Mouse (Mus musculus): Measurements from ENCODE around the gene Igf2bp3. TPM values are rescaled to one million over a fixed set of nuclear protein-coding genes. Genes with fewer than 3 reads are reported as not detected.
A peak's percentile ranks its signal among the peaks of the same experiment; 100 is the strongest.

Igf2bp3 gene
- polyA plus RNA-seq, 1 experiment from 2014 or later, result 107 TPM

DNA sequence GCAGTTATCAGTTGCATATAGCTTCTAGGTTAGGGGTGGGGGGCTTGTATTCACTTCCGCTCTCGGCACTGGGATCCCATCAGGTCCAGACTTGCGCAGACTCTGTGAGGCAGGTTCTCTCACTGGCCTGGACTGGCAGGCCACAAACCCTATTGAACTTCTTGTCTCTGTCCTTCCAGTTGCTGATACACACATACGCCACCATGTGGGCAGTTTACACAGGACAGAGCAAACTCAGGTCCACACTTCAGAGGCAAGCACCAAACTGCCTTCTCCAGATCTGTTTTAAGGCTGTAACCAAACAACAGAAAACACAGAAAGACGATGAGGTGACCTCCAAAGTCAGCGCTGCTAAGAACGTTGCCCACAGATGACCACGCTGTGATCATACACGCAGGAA lies 72.3 kb downstream of the Igf2bp3 start:
- Histone ChIP-seq H3K9me3 (no peaks in the 10 kb centered on the region), H3K36me3 (replicated peaks) (peaks cover 5% of the 10 kb centered on the region; the same call in 1 of the 2 replicates), H3K4me2 (no peak overlapping the region), H3K27me3 (no peaks in the 10 kb centered on the region), H3K4me3 (replicated peaks) (no peak overlapping the region), H3K27ac (no peak overlapping the region), H3K4me1 (peaks cover 40% of the 10 kb centered on the region), H3K9ac (no peak overlapping the region)
- WGBS, result 90% methylated on average over 9 of the region's 9 CpGs
- no peak for ATAC-seq (ENCODE audit: low FRiP score)

DNA sequence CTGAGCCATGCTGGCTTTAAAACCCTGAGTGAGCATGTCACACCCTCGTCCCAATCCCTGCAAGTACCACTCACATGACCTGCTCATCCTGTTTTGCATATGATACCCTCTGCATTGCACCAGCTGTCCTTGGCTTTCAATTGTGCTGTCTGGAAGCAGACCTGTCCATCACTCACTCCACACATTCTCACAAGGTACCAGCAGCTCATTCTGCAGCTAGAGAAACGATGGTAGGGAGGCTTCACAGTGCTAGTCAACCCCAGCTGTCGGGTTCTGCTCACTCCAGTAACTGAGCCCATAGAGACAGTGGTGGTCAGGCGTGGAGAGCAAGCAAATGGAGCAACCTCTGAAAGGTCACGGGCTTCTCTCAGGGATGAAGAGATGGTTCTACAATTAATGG lies 73.6 kb downstream of the Igf2bp3 start:
- H3K9me3 ChIP-seq, result no peaks in the 10 kb centered on the region
- H3K27ac ChIP-seq, result 0 out of 2 replicates have a peak overlapping the region, but pooled peaks have one; percentile 9
- no peak overlapping the region for H3K9ac ChIP-seq
- peaks cover 28% of the 10 kb centered on the region for H3K4me1 ChIP-seq
- H3K4me2 ChIP-seq, result no peak overlapping the region
- peaks cover 5% of the 10 kb centered on the region; the same call in 1 of the 2 replicates for H3K36me3 ChIP-seq (replicated peaks)
- no peaks in the 10 kb centered on the region for H3K27me3 ChIP-seq
- WGBS, result 74% methylated on average over 5 of the region's 5 CpGs
- no peak for ATAC-seq (ENCODE audit: low FRiP score)
- H3K4me3 ChIP-seq (replicated peaks), result no peak overlapping the region

- Histone ChIP-seq H3K4me2 (no peak overlapping the region), H3K4me3 (replicated peaks) (no peak overlapping the region), H3K27ac (no peak overlapping the region), H3K4me1 (peaks cover 20% of the 10 kb centered on the region), H3K36me3 (replicated peaks) (peaks cover 5% of the 10 kb centered on the region; the same call in 1 of the 2 replicates), H3K9ac (no peak overlapping the region), H3K9me3 (no peaks in the 10 kb centered on the region), H3K27me3 (no peaks in the 10 kb centered on the region)
- no peak for ATAC-seq (ENCODE audit: low FRiP score)
- 84% methylated on average over 17 of the region's 17 CpGs for WGBS
These were observed 76.4 kb downstream of the Igf2bp3 start for GRCm38 (mm10) chr6:49138159-49139051.

DNA sequence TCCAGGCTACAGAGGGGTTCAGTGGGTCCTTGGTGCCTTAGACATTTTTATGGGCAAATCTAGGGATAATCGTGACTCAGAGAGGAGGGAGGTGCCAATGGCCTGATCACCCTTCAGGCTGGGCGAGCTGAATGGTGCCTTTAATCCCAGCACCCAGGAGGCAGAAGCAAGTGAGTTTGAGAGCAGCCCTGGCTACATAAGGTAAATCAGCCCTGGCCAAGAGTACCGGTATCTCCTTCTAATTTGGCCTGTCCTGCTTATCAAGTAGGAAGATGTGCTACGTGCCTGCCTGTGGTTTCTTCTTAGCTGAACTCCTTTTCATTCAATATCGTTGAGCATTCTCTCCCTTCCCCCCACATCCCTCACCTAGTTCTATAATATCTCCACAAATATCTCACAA lies 78.0 kb downstream of the Igf2bp3 start:
- H3K9ac ChIP-seq, result no peak overlapping the region
- no peaks in the 10 kb centered on the region for H3K9me3 ChIP-seq
- no peaks in the 10 kb centered on the region for H3K27me3 ChIP-seq
- no peak for ATAC-seq (ENCODE audit: low FRiP score)
- no peak overlapping the region for H3K27ac ChIP-seq
- H3K4me3 ChIP-seq (replicated peaks), result no peak overlapping the region
- 77% methylated on average over 5 of the region's 5 CpGs for WGBS
- no peak overlapping the region for H3K4me2 ChIP-seq
- H3K4me1 ChIP-seq, result peaks cover 32% of the 10 kb centered on the region
- peaks cover 5% of the 10 kb centered on the region; the same call in 1 of the 2 replicates for H3K36me3 ChIP-seq (replicated peaks)

GRCm38 (mm10) chr6:49132352-49133090 lies 82.2 kb downstream of the Igf2bp3 start:
- WGBS, result 32% methylated on average over 6 of the region's 6 CpGs
- no peak overlapping the region for H3K4me3 ChIP-seq (replicated peaks)
- no peaks in the 10 kb centered on the region for H3K9me3 ChIP-seq
- H3K4me2 ChIP-seq, result no peak overlapping the region
- H3K27me3 ChIP-seq, result no peaks in the 10 kb centered on the region
- H3K9ac ChIP-seq, result no peak overlapping the region; the same call in 1 of the 2 replicates
- ATAC-seq (ENCODE audit: low FRiP score), result peak; percentile 46; the same call in 1 of the 2 replicates
- H3K27ac ChIP-seq, result no peak overlapping the region
- peaks cover 6% of the 10 kb centered on the region; the same call in 1 of the 2 replicates for H3K36me3 ChIP-seq (replicated peaks)
- H3K4me1 ChIP-seq, result peaks cover 17% of the 10 kb centered on the region

GRCm38 (mm10) chr6:49131855-49132254 lies 82.9 kb downstream of the Igf2bp3 start:
- Histone ChIP-seq H3K4me3 (replicated peaks) (no peak overlapping the region), H3K27ac (no peak overlapping the region), H3K9ac (no peak overlapping the region), H3K4me2 (no peak overlapping the region), H3K4me1 (peaks cover 17% of the 10 kb centered on the region), H3K36me3 (replicated peaks) (peaks cover 6% of the 10 kb centered on the region; the same call in 1 of the 2 replicates), H3K27me3 (no peaks in the 10 kb centered on the region), H3K9me3 (no peaks in the 10 kb centered on the region)
- no peak for ATAC-seq (ENCODE audit: low FRiP score)
- WGBS, result 75% methylated on average over 9 of the region's 9 CpGs

- peaks cover 16% of the 10 kb centered on the region for H3K4me1 ChIP-seq
These were observed 84.4 kb downstream of the Igf2bp3 start for GRCm38 (mm10) chr6:49130328-49130727.

GRCm38 (mm10) chr6:49120370-49120769 lies 94.4 kb downstream of the Igf2bp3 start:
- WGBS, result 87% methylated on average over 3 of the region's 3 CpGs
- 0 out of 2 replicates have a peak, but pooled peaks cover 1% of the 10 kb centered on the region for H3K9me3 ChIP-seq
- no peak overlapping the region for H3K27ac ChIP-seq
- no peak for ATAC-seq (ENCODE audit: low FRiP score)
- peaks cover 37% of the 10 kb centered on the region for H3K36me3 ChIP-seq (replicated peaks)
- H3K9ac ChIP-seq, result no peak overlapping the region
- H3K4me3 ChIP-seq (replicated peaks), result no peak overlapping the region
- H3K27me3 ChIP-seq, result no peaks in the 10 kb centered on the region
- H3K4me2 ChIP-seq, result no peak overlapping the region
- peaks cover 4% of the 10 kb centered on the region for H3K4me1 ChIP-seq

More at GRCm38 (mm10) chr6:49130328-49130727, 84.4 kb downstream of the Igf2bp3 start:
- Histone ChIP-seq H3K27ac (no peak overlapping the region), H3K4me3 (replicated peaks) (no peak overlapping the region), H3K27me3 (no peaks in the 10 kb centered on the region), H3K9me3 (0 out of 2 replicates have a peak, but pooled peaks cover 2% of the 10 kb centered on the region), H3K9ac (no peak overlapping the region), H3K4me2 (no peak overlapping the region), H3K36me3 (replicated peaks) (peaks cover 10% of the 10 kb centered on the region)
- ATAC-seq (ENCODE audit: low FRiP score), result no peak

GRCm38 (mm10) chr6:49119462-49120135 lies 95.2 kb downstream of the Igf2bp3 start:
- Histone ChIP-seq H3K9me3 (no peaks in the 10 kb centered on the region), H3K9ac (no peak overlapping the region), H3K36me3 (replicated peaks) (peaks cover 38% of the 10 kb centered on the region), H3K27me3 (no peaks in the 10 kb centered on the region), H3K4me3 (replicated peaks) (no peak overlapping the region), H3K4me2 (no peak overlapping the region), H3K27ac (no peak overlapping the region), H3K4me1 (peaks cover 4% of the 10 kb centered on the region)
- WGBS, result 89% methylated on average over 1 of the region's 1 CpGs
- ATAC-seq (ENCODE audit: low FRiP score), result no peak

GRCm38 (mm10) chr6:49118446-49118845 lies 96.3 kb downstream of the Igf2bp3 start:
- H3K4me2 ChIP-seq, result no peak overlapping the region
- H3K36me3 ChIP-seq (replicated peaks), result peaks cover 38% of the 10 kb centered on the region
- ATAC-seq (ENCODE audit: low FRiP score), result no peak
- no peaks in the 10 kb centered on the region for H3K9me3 ChIP-seq
- H3K27ac ChIP-seq, result no peak overlapping the region
- no peak overlapping the region for H3K4me3 ChIP-seq (replicated peaks)
- WGBS, result 84% methylated on average over 8 of the region's 8 CpGs
- H3K4me1 ChIP-seq, result peaks cover 4% of the 10 kb centered on the region
- H3K9ac ChIP-seq, result no peak overlapping the region
- no peaks in the 10 kb centered on the region for H3K27me3 ChIP-seq

DNA sequence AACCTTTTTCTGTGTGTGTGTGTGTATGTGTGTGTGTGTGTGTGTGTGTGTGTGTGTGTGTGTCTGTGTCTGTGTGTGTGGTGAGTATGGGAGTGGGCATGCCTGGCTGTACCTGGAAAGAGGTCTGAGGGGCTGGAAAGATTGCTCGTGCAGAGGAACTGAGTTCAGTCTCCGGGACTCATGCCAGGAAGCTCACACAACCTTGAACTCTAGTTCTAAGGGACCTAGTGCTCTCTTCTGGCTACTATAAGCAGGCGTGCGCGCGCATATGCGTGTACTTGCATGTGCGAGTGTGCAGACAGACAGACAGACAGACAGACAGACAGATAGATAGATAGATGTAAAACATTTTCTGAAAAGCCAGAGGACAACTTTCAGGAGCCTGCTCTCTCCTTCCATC lies 98.5 kb downstream of the Igf2bp3 start:
- no peak for ATAC-seq (ENCODE audit: low FRiP score)
- H3K27me3 ChIP-seq, result no peaks in the 10 kb centered on the region
- H3K9me3 ChIP-seq, result no peaks in the 10 kb centered on the region
- H3K4me2 ChIP-seq, result no peak overlapping the region
- H3K4me1 ChIP-seq, result peaks cover 4% of the 10 kb centered on the region
- H3K27ac ChIP-seq, result no peak overlapping the region
- WGBS, result 98% methylated on average over 8 of the region's 8 CpGs
- no peak overlapping the region for H3K9ac ChIP-seq
- peaks cover 30% of the 10 kb centered on the region for H3K36me3 ChIP-seq (replicated peaks)
- no peak overlapping the region for H3K4me3 ChIP-seq (replicated peaks)

DNA sequence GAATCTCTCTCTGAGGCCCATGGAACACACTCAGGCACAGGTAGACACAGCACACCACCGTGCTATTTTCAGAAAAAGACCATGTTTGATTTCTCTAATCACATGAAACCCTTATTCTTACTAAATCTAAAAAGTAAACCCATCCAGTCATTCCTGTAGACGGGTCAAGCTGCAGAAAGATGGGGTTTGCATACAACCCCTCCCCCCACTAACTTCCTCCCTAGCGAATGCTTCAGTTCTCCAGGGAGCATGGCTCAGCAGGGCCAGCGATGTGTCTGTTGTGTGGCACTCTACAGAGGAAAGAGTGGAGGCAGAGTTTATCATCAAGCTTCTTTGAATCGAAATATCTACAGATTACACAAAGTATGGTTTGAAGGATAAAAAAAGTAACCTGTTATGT lies 99.2 kb downstream of the Igf2bp3 start:
- WGBS, result 89% methylated on average over 5 of the region's 5 CpGs
- no peak overlapping the region for H3K4me2 ChIP-seq
- ATAC-seq (ENCODE audit: low FRiP score), result no peak
- H3K27ac ChIP-seq, result no peak overlapping the region
- no peaks in the 10 kb centered on the region for H3K27me3 ChIP-seq
- H3K4me1 ChIP-seq, result peaks cover 4% of the 10 kb centered on the region
- H3K9ac ChIP-seq, result no peak overlapping the region
- no peaks in the 10 kb centered on the region for H3K9me3 ChIP-seq
- no peak overlapping the region for H3K4me3 ChIP-seq (replicated peaks)
- H3K36me3 ChIP-seq (replicated peaks), result peaks cover 37% of the 10 kb centered on the region

Measured in forebrain, embryonic 12.5 days (tissue).